Mouse (Mus musculus): ENCODE measurements around the gene S100a4.

DNA sequence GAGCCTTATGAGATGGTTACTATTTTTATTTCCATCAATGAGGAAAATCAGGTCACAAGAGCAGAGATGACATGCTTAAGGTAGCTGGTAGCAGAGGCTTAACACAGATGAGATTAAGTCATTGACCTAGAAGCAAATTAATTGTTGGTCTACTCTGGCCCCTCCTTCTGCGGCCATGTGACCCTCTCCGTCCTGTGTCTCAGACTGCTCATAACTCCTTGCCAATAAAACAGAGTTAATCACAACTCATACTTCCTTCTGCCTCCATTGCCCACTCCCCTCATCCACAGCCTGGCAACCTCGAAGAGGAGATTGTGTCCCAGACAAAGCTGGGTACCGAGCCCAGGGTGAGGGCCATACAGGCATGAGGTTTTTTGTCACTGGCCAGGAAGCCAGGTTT lies 5.4 kb upstream of the S100a4 start:
- no peak for TF ChIP-seq POLR2A (IDR thresholded peaks at IDR 0.05; ENCODE audit: low read depth, low read length)
- TF ChIP-seq CTCF (conservative IDR thresholded peaks at IDR 0.05; ENCODE audit: insufficient read depth, insufficient read length, low read depth, low read length): no peak
